Mouse (Mus musculus) hematopoietic stem cell, adult 5-6 weeks (primary cell): ENCODE data around the gene Guk1. TPM values are rescaled to one million over a fixed set of nuclear protein-coding genes. Genes with fewer than 3 reads are reported as not detected.

Experiments used
- ATAC-seq, 2 experiments: fragments of 125-278 bp in 1 of 2; replicated peaks in 1 of 2; 2 replicates each; pipeline ENCODE4 v1.8.0; 2016 to 2017; ENCODE audit warnings: inconsistent platforms in 2 of 2, mild to moderate bottlenecking in 2 of 2, moderate number of reproducible peaks in 2 of 2, low read depth in 1 of 2, moderate TSS enrichment in 1 of 2; ENCODE audit not compliant: low FRiP score in 2 of 2, poor library complexity in 2 of 2, severe bottlenecking in 2 of 2, insufficient read depth in 1 of 2, low TSS enrichment in 1 of 2
- total RNA-seq: library from RNA; stranded (forward); fragments of 172-1452, 232-1000 nt; gene quantifications from 2 replicates; pipeline ENCODE4 v1.2.3, GENCODE M21; 2017

Gene Guk1
- total RNA-seq, 1 experiment from 2014 or later: 54.2 TPM

- ATAC-seq: 0 out of 4 replicates have a peak, but pooled peaks of 1 of the 2 experiments have one; percentile 17
Observed at GRCm38 (mm10) chr11:59142962-59143361, 49.0 kb downstream of the Guk1 start.

DNA sequence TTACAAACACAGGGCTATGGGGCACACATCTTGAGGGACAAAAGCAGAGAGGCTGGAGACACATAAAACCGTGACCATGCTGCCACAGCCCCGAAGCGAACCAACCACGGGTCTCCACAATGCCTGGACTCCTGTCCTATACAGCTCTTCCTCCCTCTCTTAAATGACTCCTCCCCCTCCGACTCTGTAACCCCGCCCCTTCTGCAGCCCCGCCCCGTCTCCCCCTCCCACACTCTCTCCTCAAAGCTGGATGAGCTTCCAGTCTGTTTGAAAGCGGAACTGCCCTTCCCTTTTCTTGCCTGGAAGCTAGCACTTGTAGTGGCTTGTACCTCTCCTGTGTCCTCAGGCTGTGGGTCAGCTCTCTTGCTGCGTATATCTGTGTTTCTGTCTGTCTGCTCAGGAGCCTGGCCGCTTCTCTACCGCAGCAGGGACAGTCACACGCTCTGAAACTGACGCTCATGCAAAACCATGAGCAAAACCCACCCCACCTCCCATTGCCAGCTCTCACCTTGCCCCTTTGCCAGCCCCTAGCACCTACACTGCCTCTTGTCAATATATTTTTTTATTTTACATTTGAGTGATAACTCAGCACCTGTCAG, 50.1 kb downstream of the Guk1 start:
- peak in 1 of 2 experiments; percentile 37; a peak in 2 of 4 replicates for ATAC-seq

DNA sequence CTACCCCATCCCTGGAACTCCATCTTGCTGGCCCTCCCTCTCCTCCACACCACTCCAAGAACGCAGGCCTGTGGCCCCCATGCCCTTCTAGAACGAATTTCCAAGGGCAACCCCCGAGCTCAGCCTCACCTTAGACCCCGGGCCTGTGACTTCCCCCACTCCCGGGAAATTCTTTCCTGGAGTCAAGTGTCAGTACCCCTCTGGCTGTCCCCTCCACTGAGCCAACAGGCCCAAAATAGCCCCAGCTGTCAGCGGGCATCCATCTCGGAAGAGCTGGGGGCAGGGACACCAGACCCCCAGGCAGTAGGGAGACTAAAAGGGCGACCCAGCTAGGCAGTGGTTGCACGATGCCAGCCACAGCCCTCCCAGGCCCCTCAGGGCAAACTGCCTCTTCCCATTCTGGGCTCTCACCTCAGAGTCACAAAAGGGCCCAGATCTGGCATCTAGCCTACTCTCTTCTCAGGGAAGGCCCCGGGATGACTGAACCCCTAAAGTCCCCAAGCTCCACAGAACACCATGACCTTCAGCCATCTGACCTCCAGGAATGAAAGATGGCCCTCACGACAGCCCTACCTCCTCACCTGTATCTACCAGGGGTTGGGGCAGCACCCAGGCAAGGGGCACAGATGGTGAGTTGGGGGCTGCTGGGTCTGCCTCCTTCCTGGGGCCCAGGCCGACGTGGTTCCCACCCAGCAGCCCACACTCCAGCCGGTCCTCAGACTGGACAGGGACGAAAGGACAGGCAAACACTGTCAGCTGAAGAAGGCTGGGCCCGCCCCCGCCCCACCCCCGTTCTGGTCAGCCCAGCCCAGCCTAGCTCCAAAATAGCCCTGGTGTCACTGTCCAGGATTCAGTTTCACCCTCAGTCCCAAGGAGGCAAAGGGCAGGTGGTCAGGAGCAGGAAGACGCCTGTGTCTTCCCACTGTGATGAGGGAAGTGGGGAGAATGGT, 53.2 kb downstream of the Guk1 start:
- no peak for ATAC-seq

DNA sequence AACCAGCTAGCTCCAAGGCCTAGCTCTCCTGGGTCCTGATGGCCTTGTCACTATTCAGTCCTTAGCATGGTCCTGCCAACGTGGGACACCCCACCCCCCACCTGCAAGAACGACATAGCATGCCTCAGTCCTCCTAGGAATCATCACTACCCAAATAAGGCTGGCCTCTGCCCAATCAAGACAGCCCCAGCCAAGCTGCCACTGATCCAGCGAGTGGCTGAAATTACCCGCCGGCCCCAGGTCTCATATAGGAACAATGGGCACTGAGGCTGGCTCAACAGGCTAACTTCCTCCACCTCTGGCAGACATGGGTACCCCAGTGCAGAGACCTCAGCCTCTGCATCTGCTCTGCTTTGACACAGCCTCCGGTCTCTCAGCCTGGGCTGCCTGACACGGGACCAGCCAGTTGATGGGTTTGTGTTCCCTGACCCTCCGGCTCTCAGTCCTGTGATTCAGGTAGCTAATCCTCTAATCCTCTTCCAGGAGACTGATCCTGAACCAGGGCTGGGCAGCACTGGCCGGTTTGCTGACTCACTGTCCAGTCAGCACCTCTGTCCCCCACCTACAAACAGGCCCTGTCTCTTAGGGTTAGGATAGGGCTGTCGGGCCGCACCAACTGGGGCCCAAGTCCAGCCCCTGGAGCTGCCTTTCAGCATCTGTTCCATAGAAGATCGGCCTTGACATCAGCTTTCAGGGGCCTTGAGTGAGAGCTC, 54.9 kb downstream of the Guk1 start:
- ATAC-seq: no peak

GRCm38 (mm10) chr11:59135904-59136452, 56.0 kb downstream of the Guk1 start, which contains the start of gene Obscn:
TSS of gene Obscn (minus strand) at chr11:59136402.
- no peak for ATAC-seq

DNA sequence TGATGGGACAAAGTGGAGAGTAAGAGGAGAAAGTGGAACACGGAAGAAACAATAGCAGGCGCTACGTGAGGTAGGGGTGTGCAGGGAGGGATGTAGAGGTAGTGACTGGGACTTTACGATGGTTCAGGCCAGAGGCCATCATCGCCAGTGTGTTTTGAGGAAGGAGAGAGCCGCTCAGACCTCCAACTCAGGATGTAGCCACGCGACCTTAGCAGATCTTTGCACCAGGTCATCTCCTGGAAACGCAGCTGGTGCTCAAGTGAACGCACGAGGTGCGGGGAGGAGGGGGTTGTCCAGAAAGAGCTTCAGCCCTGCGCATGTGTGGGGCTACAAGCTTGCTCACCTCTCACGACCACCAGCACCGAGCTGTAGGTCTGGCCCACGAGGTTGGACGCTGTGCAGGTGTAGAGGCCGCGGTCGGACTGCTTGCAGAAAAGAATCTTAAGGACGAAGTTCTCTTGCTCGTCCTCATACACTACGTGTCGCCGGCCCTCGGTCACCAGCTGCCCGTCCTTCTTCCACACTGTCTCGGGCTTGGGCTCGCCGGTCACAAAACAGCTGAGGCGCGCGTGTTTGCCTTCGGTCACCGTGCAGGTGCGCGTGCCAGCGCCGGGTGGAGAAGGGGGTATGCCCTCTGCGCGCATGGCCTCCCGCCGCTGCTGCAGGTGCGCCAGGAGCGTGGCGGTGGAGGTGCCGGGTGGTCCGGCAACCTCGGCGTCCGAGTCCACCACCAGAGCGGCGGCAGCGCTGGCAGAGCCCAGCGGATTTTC, 56.8 kb downstream of the Guk1 start:
- ATAC-seq: no peak

DNA sequence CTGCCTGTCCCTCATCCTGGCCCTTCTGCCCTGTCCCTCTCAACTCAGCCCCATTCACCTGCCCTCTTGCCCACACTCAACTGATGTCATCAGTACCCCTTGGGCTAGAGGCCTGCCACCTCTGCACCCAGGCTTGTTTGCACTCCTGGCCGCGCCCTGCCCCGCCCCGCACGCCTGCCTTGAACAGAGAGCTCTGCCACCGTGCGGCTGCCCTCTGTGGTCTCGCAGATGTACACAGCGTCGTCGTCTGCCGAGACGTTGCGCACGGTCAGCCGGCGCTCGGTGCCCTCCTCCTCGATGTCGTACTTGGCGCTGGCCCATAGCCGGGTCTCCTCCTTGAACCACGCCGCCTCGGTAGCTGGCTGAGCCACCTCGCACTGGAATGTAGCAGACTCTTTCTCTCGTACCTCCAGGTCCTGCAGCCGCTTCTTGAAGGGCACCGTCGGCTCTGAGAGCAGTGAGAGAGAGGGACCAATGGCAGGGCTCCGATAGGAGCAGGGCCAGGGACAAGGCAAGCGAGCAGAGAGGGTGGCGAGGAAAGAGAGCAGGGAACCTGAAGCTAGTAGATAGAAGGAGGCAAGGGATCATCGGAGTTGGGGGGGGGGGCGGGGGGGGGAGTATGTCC, 57.5 kb downstream of the Guk1 start:
- ATAC-seq: peak; percentile 21 to 30; a peak in 2 of 4 replicates

Other genes starting within 250 kb of the Guk1 start
- gene Hist3h2ba, start 243.3 kb downstream of the Guk1 start, total RNA-seq: 2.0 and 4.1 TPM in 2 replicates
- gene Hist3h2a, start 237.5 kb downstream of the Guk1 start, total RNA-seq: 146 and 162 TPM in 2 replicates
- gene Trim17, start 237.5 kb downstream of the Guk1 start, total RNA-seq: not detected in 2 replicates
- 21.0 and 27.6 TPM in 2 replicates for gene Trim11, start 214.1 kb downstream of the Guk1 start, total RNA-seq
- 0.10 and 0.38 TPM in 2 replicates for gene Obscn, start 55.8 kb downstream of the Guk1 start, total RNA-seq
- 5.6 and 6.1 TPM in 2 replicates for gene Iba57, start 28.5 kb downstream of the Guk1 start, total RNA-seq
- not detected in 2 replicates for gene Gjc2, start 9.0 kb downstream of the Guk1 start, total RNA-seq
- gene Mrpl55, start 10.3 kb upstream of the Guk1 start, total RNA-seq: 47.6 and 49.0 TPM in 2 replicates
- gene 2310033P09Rik, start 16.1 kb upstream of the Guk1 start, total RNA-seq: 16.6 and 23.1 TPM in 2 replicates
- gene Arf1, start 36.1 kb upstream of the Guk1 start, total RNA-seq: 237 and 263 TPM in 2 replicates
- not detected in 2 replicates for gene Wnt3a, start 98.5 kb upstream of the Guk1 start, total RNA-seq
- gene Wnt9a, start 114.7 kb upstream of the Guk1 start, total RNA-seq: 0.30 TPM in 1 of 2 replicates, not detected in the other
- not detected in 2 replicates for gene Prss38, start 183.4 kb upstream of the Guk1 start, total RNA-seq